Mouse (Mus musculus) CH12.LX (cell line): ENCODE data around the gene Plau. TPM values are rescaled to one million over a fixed set of nuclear protein-coding genes. Genes with fewer than 3 reads are reported as not detected.

ENCODE experiments used
- DNase-seq: peaks from one replicate; pipeline ENCODE4 v3.0.0-alpha.2; 2013; ENCODE audit errors: extremely low read depth
- H3K27ac ChIP-seq: 2 replicates; pipeline ENCODE4 v1.5.1; 2012; ENCODE audit warnings: low read depth, mild to moderate bottlenecking, control low read depth, moderate library complexity; ENCODE audit not compliant: insufficient read depth
- H3K27me3 ChIP-seq: replicated peaks from 2 replicates; pipeline ENCODE3; 2012; ENCODE audit warnings: inconsistent platforms
- H3K36me3 ChIP-seq, 2 experiments: replicated peaks in 1 of 2; 2 replicates each; pipeline versions ENCODE3 to v1.6.1; 2012; ENCODE audit warnings: inconsistent platforms in 1 of 2, low read length in 1 of 2, mild to moderate bottlenecking in 1 of 2, mixed read lengths in 1 of 2, moderate library complexity in 1 of 2; ENCODE audit not compliant: control insufficient read depth in 1 of 2, insufficient read depth in 1 of 2
- H3K4me1 ChIP-seq, 2 experiments: 2 replicates each; pipeline ENCODE4 v1.6.1; 2012; ENCODE audit warnings: inconsistent platforms in 1 of 2, moderate library complexity in 1 of 2; ENCODE audit not compliant: insufficient read depth in 2 of 2, control insufficient read depth in 1 of 2
- H3K4me2 ChIP-seq: 2 replicates; pipeline ENCODE4 v1.6.1; 2012; ENCODE audit warnings: low read depth, mild to moderate bottlenecking, control low read depth; ENCODE audit not compliant: poor library complexity, insufficient read depth, severe bottlenecking
- H3K4me3 ChIP-seq, 3 experiments: fragments of 150-350 bp in 1 of 3; sonication (generic) in 1 of 3; replicated peaks in 1 of 3; 2 replicates each; pipeline versions ENCODE3 to v1.5.1; 2011 to 2012; ENCODE audit warnings: low read depth in 2 of 3, low read length in 2 of 3, mild to moderate bottlenecking in 2 of 3, moderate library complexity in 2 of 3, control low read depth in 1 of 3, improper control_type of control experiment in 1 of 3, inconsistent platforms in 1 of 3, mixed read lengths in 1 of 3; ENCODE audit not compliant: poor library complexity in 1 of 3
- H3K79me2 ChIP-seq: replicated peaks from 2 replicates; pipeline ENCODE4 v1.6.1; 2012; ENCODE audit warnings: mild to moderate bottlenecking, moderate library complexity; ENCODE audit not compliant: control insufficient read depth, poor library complexity, insufficient read depth, severe bottlenecking; ENCODE audit errors: extremely low read depth
- H3K9ac ChIP-seq: 2 replicates; pipeline ENCODE4 v1.6.1; 2012; ENCODE audit warnings: low read depth, mild to moderate bottlenecking, control low read depth, moderate library complexity; ENCODE audit not compliant: insufficient read depth
- H3K9me3 ChIP-seq: replicated peaks from 2 replicates; pipeline ENCODE3; 2012; ENCODE audit warnings: low read length, inconsistent platforms, mixed read lengths
- BHLHE40 ChIP-seq: IDR thresholded peaks from 2 replicates; pipeline ENCODE4 v1.6.1; 2011; ENCODE audit warnings: mild to moderate bottlenecking, low read depth, low read length, improper control_type of control experiment
- CHD1 ChIP-seq: IDR thresholded peaks from 2 replicates; pipeline ENCODE4 v1.6.1; 2012; ENCODE audit warnings: low read depth, low read length, improper control_type of control experiment, inconsistent platforms
- CHD2 ChIP-seq: IDR thresholded peaks from 2 replicates; pipeline ENCODE4 v1.6.1; 2011; ENCODE audit warnings: low read length, improper control_type of control experiment
- CTCF ChIP-seq, 2 experiments: IDR thresholded peaks in 1 of 2; conservative IDR thresholded peaks in 1 of 2; 2 replicates each; pipeline ENCODE4 v1.5.1; 2011 to 2012; ENCODE audit warnings: low read depth in 2 of 2, low read length in 2 of 2, improper control_type of control experiment in 1 of 2, inconsistent platforms in 1 of 2, mild to moderate bottlenecking in 1 of 2, moderate library complexity in 1 of 2
- E2F4 ChIP-seq: IDR thresholded peaks from 2 replicates; pipeline ENCODE4 v1.6.1; 2011; ENCODE audit warnings: low read depth, low read length, improper control_type of control experiment; ENCODE audit not compliant: insufficient replicate concordance
- ELF1 ChIP-seq: IDR thresholded peaks from 2 replicates; pipeline ENCODE4 v1.6.1; 2014; ENCODE audit warnings: low read depth, mild to moderate bottlenecking, inconsistent platforms, low read length, improper control_type of control experiment
- EP300 ChIP-seq: IDR thresholded peaks from 2 replicates; pipeline ENCODE4 v1.6.1; 2011; ENCODE audit warnings: low read length, improper control_type of control experiment
- ETS1 ChIP-seq: conservative IDR thresholded peaks from 2 replicates; pipeline ENCODE4 v1.6.1; 2012; ENCODE audit warnings: low read depth, mild to moderate bottlenecking, inconsistent platforms, low read length, improper control_type of control experiment, moderate library complexity
- GABPA ChIP-seq: IDR thresholded peaks from 2 replicates; pipeline ENCODE4 v1.6.1; 2012; ENCODE audit warnings: low read depth, low read length, improper control_type of control experiment, inconsistent platforms; ENCODE audit not compliant: insufficient replicate concordance
- HCFC1 ChIP-seq: IDR thresholded peaks from 2 replicates; pipeline ENCODE4 v1.6.1; 2012; ENCODE audit warnings: low read depth, mild to moderate bottlenecking, inconsistent platforms, low read length, improper control_type of control experiment
- IRF4 ChIP-seq: IDR thresholded peaks from 2 replicates; pipeline ENCODE4 v1.6.1; 2014; ENCODE audit warnings: low read depth, mild to moderate bottlenecking, inconsistent platforms, low read length, improper control_type of control experiment
- JUN ChIP-seq: IDR thresholded peaks from 2 replicates; pipeline ENCODE4 v1.6.1; 2011; ENCODE audit warnings: low read depth, mild to moderate bottlenecking, low read length, improper control_type of control experiment, moderate library complexity; ENCODE audit not compliant: insufficient read depth
- JUND ChIP-seq: conservative IDR thresholded peaks from 2 replicates; pipeline ENCODE4 v1.6.1; 2011; ENCODE audit warnings: low read depth, low read length, improper control_type of control experiment
- KAT2A ChIP-seq: IDR thresholded peaks from 2 replicates; pipeline ENCODE4 v1.6.1; 2012; ENCODE audit warnings: low read length, improper control_type of control experiment, inconsistent platforms; ENCODE audit not compliant: insufficient replicate concordance
- MAFK ChIP-seq: IDR thresholded peaks from 2 replicates; pipeline ENCODE4 v1.6.1; 2011; ENCODE audit warnings: low read length, improper control_type of control experiment; ENCODE audit not compliant: insufficient replicate concordance
- MAX ChIP-seq: IDR thresholded peaks from 2 replicates; pipeline ENCODE4 v1.6.1; 2011; ENCODE audit warnings: low read length, improper control_type of control experiment
- MAZ ChIP-seq: IDR thresholded peaks from 2 replicates; pipeline ENCODE4 v1.6.1; 2012; ENCODE audit warnings: low read depth, mild to moderate bottlenecking, inconsistent platforms, low read length, improper control_type of control experiment, moderate library complexity
- MEF2A ChIP-seq: IDR thresholded peaks from 2 replicates; pipeline ENCODE4 v1.6.1; 2014; ENCODE audit warnings: low read depth, mild to moderate bottlenecking, inconsistent platforms, low read length, improper control_type of control experiment, borderline replicate concordance
- MXI1 ChIP-seq: IDR thresholded peaks from 2 replicates; pipeline ENCODE4 v1.6.1; 2011; ENCODE audit warnings: mild to moderate bottlenecking, low read depth, low read length, improper control_type of control experiment
- MYC ChIP-seq: IDR thresholded peaks from 2 replicates; pipeline ENCODE4 v1.6.1; 2011; ENCODE audit warnings: low read depth, mild to moderate bottlenecking, improper control_type of control experiment, low read length
- NELFE ChIP-seq: IDR thresholded peaks from 2 replicates; pipeline ENCODE4 v1.6.1; 2011; ENCODE audit warnings: low read depth, low read length, improper control_type of control experiment
- NRF1 ChIP-seq: IDR thresholded peaks from 2 replicates; pipeline ENCODE4 v1.6.1; 2014; ENCODE audit warnings: low read depth, mild to moderate bottlenecking, inconsistent platforms, low read length, improper control_type of control experiment, moderate library complexity
- PAX5 ChIP-seq: IDR thresholded peaks from 2 replicates; pipeline ENCODE4 v1.6.1; 2012; ENCODE audit warnings: low read length, inconsistent platforms, mixed read lengths
- POLR2A ChIP-seq: IDR thresholded peaks from 2 replicates; pipeline ENCODE4 v1.6.1; 2011; ENCODE audit warnings: low read depth, mild to moderate bottlenecking, improper control_type of control experiment, low read length
- POLR2AphosphoS2 ChIP-seq: IDR thresholded peaks from 2 replicates; pipeline ENCODE4 v1.6.1; 2011; ENCODE audit warnings: low read depth, low read length, improper control_type of control experiment
- RAD21 ChIP-seq: IDR thresholded peaks from 2 replicates; pipeline ENCODE4 v1.6.1; 2011; ENCODE audit warnings: low read depth, mild to moderate bottlenecking, low read length, improper control_type of control experiment, moderate library complexity
- RCOR1 ChIP-seq: conservative IDR thresholded peaks from 2 replicates; pipeline ENCODE4 v1.6.1; 2012; ENCODE audit warnings: low read depth, mild to moderate bottlenecking, inconsistent platforms, low read length, improper control_type of control experiment
- SIN3A ChIP-seq: IDR thresholded peaks from 2 replicates; pipeline ENCODE4 v1.6.1; 2012; ENCODE audit warnings: low read length, improper control_type of control experiment, inconsistent platforms
- SMC3 ChIP-seq: IDR thresholded peaks from 2 replicates; pipeline ENCODE4 v1.6.1; 2011; ENCODE audit warnings: low read depth, low read length, improper control_type of control experiment
- TBP ChIP-seq: conservative IDR thresholded peaks from 2 replicates; pipeline ENCODE4 v1.6.1; 2011; ENCODE audit warnings: low read depth, low read length, improper control_type of control experiment
- TCF12 ChIP-seq: IDR thresholded peaks from 2 replicates; pipeline ENCODE4 v1.6.1; 2014; ENCODE audit warnings: low read depth, mild to moderate bottlenecking, inconsistent platforms, low read length, improper control_type of control experiment
- UBTF ChIP-seq: IDR thresholded peaks from 2 replicates; pipeline ENCODE4 v1.6.1; 2012; ENCODE audit warnings: low read depth, mild to moderate bottlenecking, inconsistent platforms, low read length, improper control_type of control experiment, moderate library complexity
- USF1 ChIP-seq: IDR thresholded peaks from 2 replicates; pipeline ENCODE4 v1.6.1; 2014; ENCODE audit warnings: low read depth, mild to moderate bottlenecking, inconsistent platforms, low read length, improper control_type of control experiment
- USF2 ChIP-seq: conservative IDR thresholded peaks from 2 replicates; pipeline ENCODE4 v1.6.1; 2011; ENCODE audit warnings: low read depth, low read length, improper control_type of control experiment
- ZC3H11A ChIP-seq: IDR thresholded peaks from 2 replicates; pipeline ENCODE4 v1.6.1; 2012; ENCODE audit warnings: low read depth, mild to moderate bottlenecking, inconsistent platforms, low read length, improper control_type of control experiment
- ZKSCAN1 ChIP-seq: IDR thresholded peaks from 2 replicates; pipeline ENCODE4 v1.6.1; 2012; ENCODE audit warnings: low read depth, inconsistent platforms, low read length, improper control_type of control experiment, borderline replicate concordance
- ZMIZ1 ChIP-seq: IDR thresholded peaks from 2 replicates; pipeline ENCODE4 v1.6.1; 2012; ENCODE audit warnings: low read depth, mild to moderate bottlenecking, inconsistent platforms, low read length, improper control_type of control experiment
- ZNF384 ChIP-seq: IDR thresholded peaks from 2 replicates; pipeline ENCODE4 v1.6.1; 2012; ENCODE audit warnings: low read depth, low read length, improper control_type of control experiment, inconsistent platforms
- dilution Hi-C: fragments of 300-500 bp; cut with MboI; formaldehyde crosslinking; loops from 2 replicates; pipeline ENCODE4 v1.14.3; 2020; ENCODE audit warnings: low sequenced_read_pairs; ENCODE audit not compliant: extremely low pct_unique_long_range_greater_than_20kb, extremely low pct_ligation_motif_present
- in situ Hi-C: fragments of 300-500 bp; cut with MboI; formaldehyde crosslinking; loops from 3 replicates; pipeline ENCODE4 v1.14.3; 2019; ENCODE audit warnings: low sequenced_read_pairs, low pct_ligation_motif_present, low pct_unique_long_range_greater_than_20kb, mixed read lengths
- polyA plus RNA-seq: library from polyadenylated mRNA; unstranded; fragments of >175 nt; gene quantifications from 2 replicates; pipeline ENCODE4 v1.2.1, GENCODE M21; 2012; ENCODE audit warnings: low read depth; ENCODE audit not compliant: insufficient read length
- total RNA-seq, 2 experiments: library from RNA; depleted of rRNA; stranded (reverse); fragments of 300-350 nt in 1 of 2; fragments of >200 nt in 1 of 2; gene quantifications; 2 replicates each; pipeline ENCODE4 v1.2.3; 2012 to 2014

Gene Plau
- total and polyA plus RNA-seq, 3 experiments = 1.8 to 2.8 (median 2.4) TPM

- peaks cover 10 to 75% of the 10 kb centered on the region in 2 experiments; a peak in 3 of 4 replicates for H3K4me1 ChIP-seq
- no peaks in the 10 kb centered on the region for H3K9me3 ChIP-seq
- H3K9ac ChIP-seq = peak overlapping the region; percentile 58
- H3K4me3 ChIP-seq = peak overlapping the region; percentile 2 to 44 (median 21)
- in situ Hi-C loops (no loop called here), dilution Hi-C loops (no loop called here)
- peak overlapping the region; percentile 73 for H3K4me2 ChIP-seq
- H3K27ac ChIP-seq = peak overlapping the region; percentile 78
- no peaks in the 10 kb centered on the region for H3K79me2 ChIP-seq
- H3K36me3 ChIP-seq = no peaks in the 10 kb centered on the region
- TF ChIP-seq TCF12 = peak; percentile 38; the same call in 1 of the 2 replicates
- peak; percentile 41 for TF ChIP-seq TBP
- no peak for TF ChIP-seq KAT2A
- peak; percentile 16; the same call in 1 of the 2 replicates for TF ChIP-seq SIN3A
- peak; percentile 86 for TF ChIP-seq ELF1
- no peak for TF ChIP-seq MXI1
- TF ChIP-seq MYC = no peak; the same call in 1 of the 2 replicates
- no peak for TF ChIP-seq CTCF (conservative IDR thresholded peaks at IDR 0.05 in 1 of 2, IDR thresholded peaks at IDR 0.05 in 1 of 2; ENCODE audit: low read depth in 2 of 2, low read length in 2 of 2)
- no peak for TF ChIP-seq SMC3
- no peak for TF ChIP-seq HCFC1
- TF ChIP-seq MEF2A = no peak; the same call in 1 of the 2 replicates
- peak; percentile 76; the same call in 1 of the 2 replicates for TF ChIP-seq ZMIZ1
- no peak for TF ChIP-seq JUND
- TF ChIP-seq RAD21 = no peak
- no peak for TF ChIP-seq E2F4
- 0 out of 2 replicates have a peak, but pooled peaks have one; percentile 60 for TF ChIP-seq UBTF
- TF ChIP-seq USF2 = no peak
- 0 out of 2 replicates have a peak, but pooled peaks have one; percentile 53 for TF ChIP-seq IRF4
- no peak for TF ChIP-seq ZNF384
- TF ChIP-seq MAX = no peak
- no peak for TF ChIP-seq ZKSCAN1
- no peak for TF ChIP-seq POLR2AphosphoS2
- no peak for TF ChIP-seq PAX5
- no peak for TF ChIP-seq BHLHE40
- no peak for TF ChIP-seq ETS1
- TF ChIP-seq MAZ = peak; percentile 9; the same call in 1 of the 2 replicates
- no peak for TF ChIP-seq GABPA
- no peak; the same call in 1 of the 2 replicates for TF ChIP-seq RCOR1
- TF ChIP-seq EP300 = no peak; the same call in 1 of the 2 replicates
- no peak for TF ChIP-seq MAFK
- TF ChIP-seq POLR2A = peak; percentile 71
- TF ChIP-seq NELFE = no peak; the same call in 1 of the 2 replicates
- TF ChIP-seq CHD1 = peak; percentile 76; the same call in 1 of the 2 replicates
- no peak for TF ChIP-seq USF1
- peak; percentile 43; the same call in 1 of the 2 replicates for TF ChIP-seq CHD2
- no peak for TF ChIP-seq JUN
- no peak for TF ChIP-seq NRF1
- no peak for TF ChIP-seq ZC3H11A
- no peaks in the 10 kb centered on the region for H3K27me3 ChIP-seq
- peak; percentile 76 for DNase-seq
These were observed 9.2 kb downstream of the Plau start for GRCm38 (mm10) chr14:20845577-20846088.
